ENCODE assay signal across 8 mouse cellular contexts in genomic region chr3:21934731-21935271, GRCm38 (mm10).
A peak's percentile ranks its signal among the peaks of the same experiment; 100 is the strongest.
DNase-seq lines count a peak whose midpoint lies in the region; ATAC-seq and TF ChIP-seq lines count a peak whose summit lies in the region.

No protein-coding gene starts in this region.

- H3K36me3 ChIP-seq in ES-Bruce4 (ENCODE audit: control insufficient read depth, insufficient read depth, low read length, poor library complexity, severe bottlenecking) = no peaks in the 10 kb centered on the region
- no peaks in the 10 kb centered on the region for H3K36me3 ChIP-seq in embryonic facial prominence, embryonic 14.5 days (ENCODE audit: control insufficient read depth, insufficient read depth, low read length)
- H3K36me3 ChIP-seq in hindbrain, embryonic 16.5 days (ENCODE audit: control insufficient read depth, insufficient read depth, low read length) = no peaks in the 10 kb centered on the region
- H3K36me3 ChIP-seq in lung, embryonic 16.5 days (ENCODE audit: control insufficient read depth, insufficient read depth, low read length) = no peaks in the 10 kb centered on the region
- no peaks in the 10 kb centered on the region for H3K36me3 ChIP-seq in small intestine, adult 2 months (ENCODE audit: control insufficient read depth, insufficient read depth, low read length)

- peak overlapping the region; percentile 62 for H3K4me2 ChIP-seq in embryonic facial prominence, embryonic 14.5 days (ENCODE audit: low read depth, low read length)
- peak overlapping the region; percentile 56; the same call in 1 of the 2 replicates for H3K4me2 ChIP-seq in hindbrain, embryonic 16.5 days (ENCODE audit: low read length)
- peak overlapping the region; percentile 59 for H3K4me2 ChIP-seq in lung, embryonic 16.5 days (ENCODE audit: low read depth, low read length)

- no peak for TF ChIP-seq EP300 in ES-Bruce4 (IDR thresholded peaks at IDR 0.05; ENCODE audit: insufficient read depth, low read depth, low read length)

- peak overlapping the region; percentile 86 for H3K27ac ChIP-seq in ES-Bruce4 (ENCODE audit: insufficient read depth, low read length)
- peak overlapping the region; percentile 89 for H3K27ac ChIP-seq in embryonic facial prominence, embryonic 14.5 days (replicated peaks; ENCODE audit: low read depth, low read length)
- H3K27ac ChIP-seq in hindbrain, embryonic 16.5 days (ENCODE audit: low read depth, low read length) = peak overlapping the region; percentile 74
- peak overlapping the region; percentile 88 for H3K27ac ChIP-seq in lung, embryonic 16.5 days (ENCODE audit: low read length)
- peak overlapping the region; percentile 11 for H3K27ac ChIP-seq in small intestine, adult 2 months (ENCODE audit: insufficient read depth, low read depth, low read length)

- no peaks in the 10 kb centered on the region for H3K27me3 ChIP-seq in ES-Bruce4 (ENCODE audit: control insufficient read depth, insufficient read depth, low read length, poor library complexity, severe bottlenecking)
- no peaks in the 10 kb centered on the region for H3K27me3 ChIP-seq in embryonic facial prominence, embryonic 14.5 days (replicated peaks; ENCODE audit: control insufficient read depth, insufficient read depth, low read length)
- H3K27me3 ChIP-seq in hindbrain, embryonic 16.5 days (replicated peaks; ENCODE audit: control insufficient read depth, insufficient read depth, low read length) = no peaks in the 10 kb centered on the region
- no peaks in the 10 kb centered on the region for H3K27me3 ChIP-seq in lung, embryonic 16.5 days (ENCODE audit: control insufficient read depth, insufficient read depth, low read depth, low read length)
- H3K27me3 ChIP-seq in small intestine, adult 2 months (ENCODE audit: control insufficient read depth, insufficient read depth, low read length) = no peaks in the 10 kb centered on the region

- TF ChIP-seq CTCF in ES-Bruce4 (IDR thresholded peaks at IDR 0.05; ENCODE audit: low read depth, low read length) = no peak
- TF ChIP-seq CTCF in small intestine, adult 2 months (IDR thresholded peaks at IDR 0.05; ENCODE audit: extremely low read depth, insufficient read length, insufficient replicate concordance, low read depth, low read length) = no peak

- no peak overlapping the region for H3K4me3 ChIP-seq in ES-Bruce4 (ENCODE audit: low read depth, low read length)
- peak overlapping the region; percentile 34; the same call in 1 of the 2 replicates for H3K4me3 ChIP-seq in embryonic facial prominence, embryonic 14.5 days (ENCODE audit: low read depth, low read length)
- H3K4me3 ChIP-seq in hindbrain, embryonic 16.5 days (ENCODE audit: low read length) = no peak overlapping the region
- H3K4me3 ChIP-seq in lung, embryonic 16.5 days (ENCODE audit: low read length) = no peak overlapping the region
- H3K4me3 ChIP-seq in small intestine, adult 2 months (ENCODE audit: low read depth, low read length) = no peak overlapping the region

- 15% methylated on average over 4 of the region's 5 CpGs for WGBS in embryonic facial prominence, embryonic 14.5 days
- WGBS in hindbrain, embryonic 16.5 days = 7% methylated on average over 5 of the region's 5 CpGs
- 12% methylated on average over 5 of the region's 5 CpGs for WGBS in lung, embryonic 16.5 days
- WGBS in small intestine, adult 2 months = 14% methylated on average over 5 of the region's 5 CpGs

- peak; percentile 41 for DNase-seq in CD4-positive, CD25-positive, alpha-beta regulatory T cell, adult 2 months (ENCODE audit: low read depth, low spot score)
- DNase-seq in embryonic facial prominence, embryonic 14.5 days (ENCODE audit: low spot score) = peak; percentile 66
- no peak for DNase-seq in adrenal gland, postnatal 25 days

- no peak for TF ChIP-seq POLR2A in ES-Bruce4 (IDR thresholded peaks at IDR 0.05; ENCODE audit: insufficient read depth, low read length)
- TF ChIP-seq POLR2A in small intestine, adult 2 months (IDR thresholded peaks at IDR 0.05; ENCODE audit: low read depth, low read length) = no peak

- no peak for ATAC-seq in CD4-positive, CD25-positive, alpha-beta regulatory T cell, adult 4 months
- ATAC-seq in embryonic facial prominence, embryonic 14.5 days (ENCODE audit: low read depth) = no peak
- no peak for ATAC-seq in hindbrain, embryonic 16.5 days
- ATAC-seq in lung, embryonic 16.5 days (ENCODE audit: low read depth) = no peak

- H3K9ac ChIP-seq in ES-Bruce4 (ENCODE audit: low read depth, poor library complexity, severe bottlenecking) = peak overlapping the region; percentile 49
- no peak overlapping the region for H3K9ac ChIP-seq in embryonic facial prominence, embryonic 14.5 days (ENCODE audit: low read depth, low read length)
- H3K9ac ChIP-seq in hindbrain, embryonic 16.5 days (ENCODE audit: low read depth, low read length) = 0 out of 2 replicates have a peak overlapping the region, but pooled peaks have one; percentile 29
- 0 out of 2 replicates have a peak overlapping the region, but pooled peaks have one; percentile 23 for H3K9ac ChIP-seq in lung, embryonic 16.5 days (ENCODE audit: low read length)

- peaks cover 4% of the 10 kb centered on the region for H3K4me1 ChIP-seq in ES-Bruce4 (ENCODE audit: control insufficient read depth, insufficient read depth, low read length)
- H3K4me1 ChIP-seq in embryonic facial prominence, embryonic 14.5 days (ENCODE audit: control insufficient read depth, insufficient read depth, low read length) = peaks cover 37% of the 10 kb centered on the region
- H3K4me1 ChIP-seq in hindbrain, embryonic 16.5 days (ENCODE audit: control insufficient read depth, insufficient read depth, low read depth, low read length) = peaks cover 20% of the 10 kb centered on the region
- H3K4me1 ChIP-seq in lung, embryonic 16.5 days (replicated peaks; ENCODE audit: control insufficient read depth, insufficient read depth, low read length) = peaks cover 21% of the 10 kb centered on the region
- peaks cover 17% of the 10 kb centered on the region for H3K4me1 ChIP-seq in small intestine, adult 2 months (ENCODE audit: control insufficient read depth, insufficient read depth, insufficient read length, low read length)

- H3K9me3 ChIP-seq in ES-Bruce4 (replicated peaks; ENCODE audit: control insufficient read depth, insufficient read depth, low read length, poor library complexity, severe bottlenecking) = no peaks in the 10 kb centered on the region
- no peaks in the 10 kb centered on the region for H3K9me3 ChIP-seq in embryonic facial prominence, embryonic 14.5 days (ENCODE audit: control insufficient read depth, low read length)
- no peaks in the 10 kb centered on the region for H3K9me3 ChIP-seq in hindbrain, embryonic 16.5 days (ENCODE audit: control insufficient read depth, low read length)
- H3K9me3 ChIP-seq in lung, embryonic 16.5 days (ENCODE audit: control insufficient read depth, low read length) = no peaks in the 10 kb centered on the region

Comparison
In these comparisons a context has a peak if more than half of its experiments do, and no peak if none do; other contexts are left out.
1. H3K27ac ChIP-seq: peak in every context shown above with its lines; median percentile 89 in embryonic facial prominence, embryonic 14.5 days; 88 in lung, embryonic 16.5 days; 86 in ES-Bruce4; 74 in hindbrain, embryonic 16.5 days; 11 in small intestine, adult 2 months.